Mouse (Mus musculus) cerebellum, postnatal 36 days (tissue): ENCODE measurements around the gene Cpn1.
"Not testable (repeated sequence)": the region's sequence is repeated elsewhere in the genome, so short reads cannot be mapped to it uniquely, and the experiment has no call there.

Source experiments
- DNase-seq, 2 experiments: peaks; one replicate each; pipeline ENCODE4 v3.0.0; 2021 to 2022; ENCODE audit warnings: mixed read lengths in 2 of 2

The Cpn1 gene

DNA sequence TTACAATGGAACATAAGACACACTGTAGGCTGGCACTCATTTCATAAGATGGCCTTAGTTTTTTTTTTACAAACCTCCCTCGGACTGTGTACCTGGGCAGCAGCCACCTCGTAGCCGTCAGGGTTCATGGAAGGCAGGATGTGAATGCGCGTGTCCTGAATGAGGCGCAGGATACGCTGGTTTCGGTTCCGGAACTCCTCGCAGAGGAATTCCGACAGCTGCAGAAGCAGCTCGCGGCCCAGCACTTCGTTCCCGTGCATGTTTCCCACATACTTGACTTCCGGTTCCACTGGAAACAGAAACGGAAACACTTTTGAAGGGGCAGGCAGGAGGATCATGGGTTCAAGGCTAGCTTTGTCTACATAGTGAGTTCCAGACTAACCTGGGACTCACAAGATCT lies 5.6 kb downstream of the Cpn1 start:
- no peak for DNase-seq

DNA sequence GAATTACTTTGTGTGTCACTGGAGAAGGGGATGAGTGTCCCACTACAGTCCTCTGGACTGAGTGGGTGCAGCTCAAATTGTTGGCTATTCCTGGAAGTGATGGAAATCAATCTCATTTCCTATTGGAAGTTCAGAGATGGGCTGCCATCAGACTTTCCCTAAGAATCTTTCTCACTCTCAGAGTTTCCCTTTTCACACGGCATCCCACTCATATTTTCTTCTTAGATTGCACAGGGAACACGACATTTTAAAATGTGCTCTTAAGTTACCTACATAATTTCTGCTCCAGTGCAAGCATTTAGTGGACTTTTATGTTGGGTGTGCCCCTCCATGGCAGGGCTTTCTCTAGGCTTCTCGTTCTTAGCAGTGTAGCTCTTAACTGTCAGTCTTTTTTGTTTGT lies 8.6 kb downstream of the Cpn1 start:
- DNase-seq: no peak

GRCm38 (mm10) chr19:43976661-43977060 lies 9.7 kb downstream of the Cpn1 start:
- no peak for DNase-seq

DNA sequence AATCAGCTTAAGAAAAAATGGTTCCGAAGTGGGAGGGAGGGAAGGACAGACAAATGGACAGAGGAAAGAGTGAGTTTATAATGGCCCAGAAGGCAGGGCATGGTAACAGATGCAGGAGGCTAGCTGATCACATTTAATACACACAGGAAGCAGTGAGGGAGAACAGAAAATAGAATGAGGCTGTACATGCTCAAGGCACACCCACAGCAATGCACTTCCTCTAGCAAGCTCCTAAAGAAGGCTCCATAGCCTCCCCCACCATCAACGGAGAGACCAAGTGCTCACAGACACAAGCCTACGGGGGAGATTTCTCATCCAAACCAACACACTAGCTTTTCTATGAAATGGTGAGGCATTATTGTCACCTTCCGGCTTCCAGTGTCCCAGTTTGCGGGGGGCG lies 12.1 kb downstream of the Cpn1 start:
- DNase-seq: no peak

DNA sequence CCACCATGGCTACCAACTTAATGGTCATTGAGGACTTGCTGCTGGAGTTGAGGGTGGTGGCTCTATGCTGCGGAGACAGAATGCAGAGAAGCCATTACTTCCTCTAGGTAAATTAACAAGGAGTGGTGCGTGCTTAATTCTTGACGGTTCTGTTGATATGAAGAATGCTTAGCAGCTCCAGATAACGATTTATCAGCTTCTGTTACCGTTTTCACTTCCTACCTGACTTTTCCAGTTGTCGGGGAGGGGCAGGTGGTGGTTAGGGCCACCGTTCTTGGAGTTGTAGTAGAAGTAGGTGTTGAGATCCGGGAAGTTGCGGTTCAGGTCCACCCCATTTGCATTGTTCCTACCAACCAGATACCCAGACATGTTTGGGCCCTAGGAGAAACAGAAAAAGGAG lies 12.6 kb downstream of the Cpn1 start:
- no peak for DNase-seq

DNA sequence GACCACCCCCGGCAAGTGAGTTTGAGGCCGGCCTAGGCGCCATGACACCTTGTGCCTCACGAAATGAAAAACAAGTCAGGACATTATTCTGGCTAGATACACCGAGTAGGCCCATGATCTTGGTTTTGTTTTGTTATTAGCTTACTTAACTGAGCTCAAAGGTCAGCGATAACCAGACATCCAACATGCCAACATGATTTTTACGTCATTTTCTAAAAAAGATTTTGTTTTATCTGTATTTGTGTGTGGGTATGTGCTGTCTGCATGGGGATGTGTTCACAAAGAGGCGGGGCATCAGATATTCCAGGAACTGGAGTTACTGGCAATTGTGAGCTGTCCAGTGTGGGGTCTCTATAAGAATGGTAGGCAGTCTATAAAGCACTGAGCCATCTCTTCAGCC lies 14.2 kb downstream of the Cpn1 start:
- no peak for DNase-seq

DNA sequence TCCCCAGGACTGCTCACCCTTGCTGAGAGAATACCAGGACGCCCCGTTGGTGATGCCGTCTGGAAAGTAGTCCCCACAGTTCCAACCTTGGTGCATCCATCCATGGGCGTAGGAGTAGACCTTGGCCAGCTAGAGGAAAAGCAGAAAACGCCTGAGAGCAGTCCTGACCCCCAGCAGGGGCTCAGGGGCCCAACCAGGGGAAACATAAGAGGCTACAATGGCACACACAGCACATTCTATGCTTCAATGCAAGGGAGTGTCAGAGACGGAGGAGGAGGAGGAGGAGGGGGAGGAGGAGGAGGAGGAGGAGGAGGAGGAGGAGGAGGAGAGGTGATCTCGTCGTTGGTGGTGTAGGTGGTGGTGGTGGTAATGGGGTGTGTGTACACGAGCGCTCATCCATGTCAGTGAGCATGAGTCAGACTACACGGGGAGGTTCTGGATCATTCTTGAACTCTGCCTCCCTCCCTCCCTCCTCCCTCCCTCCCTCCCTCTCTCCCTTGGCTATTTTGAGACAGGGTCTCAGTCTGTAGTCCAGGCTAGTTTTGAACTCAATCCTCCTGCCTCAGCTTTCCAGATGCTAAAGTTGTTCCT lies 17.8 kb downstream of the Cpn1 start:
- DNase-seq: no peak

- no peak for DNase-seq
Observed at GRCm38 (mm10) chr19:43966481-43966880, 19.9 kb downstream of the Cpn1 start.

DNA sequence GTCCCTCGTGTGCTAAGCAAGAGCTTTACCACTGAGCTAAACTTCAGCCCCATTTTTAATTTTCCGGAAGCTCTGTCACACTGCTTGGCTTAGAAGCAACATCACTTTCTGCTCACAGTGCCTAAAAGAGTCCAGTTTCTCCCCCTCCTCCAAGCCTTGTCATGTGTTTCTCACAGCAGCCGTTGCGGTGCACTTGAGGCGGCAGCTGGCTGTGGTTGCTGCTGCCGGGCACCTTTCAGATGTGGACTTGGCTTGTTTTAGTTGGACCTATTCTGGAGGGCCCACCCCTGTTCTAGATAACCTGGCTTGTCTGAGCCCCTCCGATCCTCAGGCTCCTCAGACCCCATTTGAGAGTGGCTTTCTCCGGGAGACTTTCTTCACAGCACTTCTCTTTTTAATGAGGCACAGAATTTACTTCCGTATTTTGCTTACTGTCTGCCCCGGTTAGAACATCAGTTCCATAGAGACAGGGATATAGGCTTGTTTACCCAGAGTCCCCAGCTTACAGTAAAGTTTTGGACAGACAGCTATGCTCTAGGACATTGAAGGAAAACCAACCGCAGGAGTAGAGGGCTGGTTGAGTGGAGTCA lies 20.8 kb downstream of the Cpn1 start:
- DNase-seq: no peak

- DNase-seq: no peak
Observed at GRCm38 (mm10) chr19:43962795-43963194, 23.6 kb downstream of the Cpn1 start.

GRCm38 (mm10) chr19:43961185-43961584 lies 25.2 kb downstream of the Cpn1 start:
- DNase-seq: no peak

- no peak for DNase-seq
Observed at GRCm38 (mm10) chr19:43960014-43960413, 26.3 kb downstream of the Cpn1 start.

DNA sequence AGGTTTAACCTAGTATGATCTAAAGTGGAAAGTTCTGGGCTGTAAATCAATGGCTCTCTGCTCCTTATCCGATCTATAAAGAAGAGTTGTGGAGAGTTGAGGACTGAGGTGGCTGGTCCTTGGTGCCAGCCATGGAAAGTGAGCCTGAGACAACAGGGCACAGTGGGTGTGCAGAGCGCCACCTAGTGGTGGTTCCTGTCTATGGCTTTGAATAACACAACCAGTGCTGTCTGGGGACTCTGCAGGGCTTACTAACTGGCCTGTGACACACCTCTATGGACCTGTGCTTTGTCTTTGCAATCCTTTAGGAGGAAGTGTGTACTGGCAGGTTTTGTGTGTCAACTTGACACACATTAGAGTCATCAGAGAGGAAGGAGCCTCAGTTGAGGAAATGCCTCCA lies 27.2 kb downstream of the Cpn1 start:
- DNase-seq: peak; percentile 66 to 74

GRCm38 (mm10) chr19:43957881-43958280 lies 28.5 kb downstream of the Cpn1 start:
- no peak for DNase-seq

GRCm38 (mm10) chr19:43957402-43957801 lies 29.0 kb downstream of the Cpn1 start:
- DNase-seq: no peak

DNA sequence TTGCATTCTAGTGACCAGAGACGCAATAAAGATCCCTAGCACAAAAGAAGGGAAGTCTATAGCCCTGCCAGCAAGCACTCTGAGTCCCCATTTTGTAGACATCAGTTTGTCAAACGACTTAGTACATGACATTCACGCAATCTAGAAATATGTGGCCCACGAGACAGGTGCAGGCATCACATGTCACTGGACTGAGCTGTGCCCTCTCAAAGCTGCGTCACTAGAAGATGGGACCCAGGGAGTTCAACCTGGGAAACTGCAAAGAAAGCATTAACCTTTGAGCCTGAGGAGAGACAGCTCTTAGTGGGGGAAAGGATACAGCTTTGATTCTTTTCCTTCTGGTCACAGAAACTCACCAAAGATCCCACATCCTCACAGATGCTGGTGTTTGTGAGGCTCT lies 31.1 kb downstream of the Cpn1 start:
- DNase-seq: no peak

- DNase-seq: no peak
Observed at GRCm38 (mm10) chr19:43954864-43955263, 31.5 kb downstream of the Cpn1 start.

DNA sequence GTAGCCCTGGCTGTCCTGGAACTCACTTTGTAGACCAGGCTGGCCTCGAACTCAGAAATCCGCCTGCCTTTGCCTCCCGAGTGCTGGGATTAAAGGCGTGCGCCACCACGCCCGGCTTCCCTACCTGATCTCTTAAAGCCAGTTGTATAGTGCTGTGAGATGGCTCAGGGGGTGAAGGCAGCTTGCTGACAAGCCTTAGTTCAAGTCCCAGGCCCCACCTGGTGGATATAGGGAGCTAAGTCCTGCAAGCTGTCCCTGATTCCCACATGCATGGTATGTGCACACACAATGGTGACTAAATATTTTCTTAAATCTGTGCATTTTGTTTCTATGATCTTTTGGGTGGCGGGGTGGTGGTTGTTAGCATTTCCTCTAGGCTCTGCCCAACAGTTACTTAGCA lies 33.4 kb downstream of the Cpn1 start:
- not testable (repeated sequence) for DNase-seq

GRCm38 (mm10) chr19:43949111-43949810 lies 37.1 kb downstream of the Cpn1 start:
- DNase-seq: no peak

DNA sequence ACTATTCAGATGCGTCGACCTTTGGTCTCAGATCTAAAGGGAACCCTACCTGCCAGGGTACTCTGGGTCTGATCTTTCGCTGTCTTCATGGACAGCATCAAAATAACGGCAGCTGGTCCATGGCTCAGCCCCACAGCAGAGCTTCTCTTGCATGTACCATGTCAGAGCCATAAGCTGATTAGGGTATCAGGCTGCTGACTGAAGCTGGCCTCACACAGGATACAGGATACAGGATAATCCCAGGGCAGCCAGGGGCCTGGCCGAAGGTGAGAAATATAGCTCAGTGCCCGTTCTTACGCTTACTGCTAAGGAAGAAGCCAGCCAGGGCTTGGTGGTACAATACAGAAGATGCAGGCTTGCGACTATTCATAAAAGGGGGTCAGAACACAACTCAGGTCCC lies 41.8 kb downstream of the Cpn1 start:
- DNase-seq: no peak

DNA sequence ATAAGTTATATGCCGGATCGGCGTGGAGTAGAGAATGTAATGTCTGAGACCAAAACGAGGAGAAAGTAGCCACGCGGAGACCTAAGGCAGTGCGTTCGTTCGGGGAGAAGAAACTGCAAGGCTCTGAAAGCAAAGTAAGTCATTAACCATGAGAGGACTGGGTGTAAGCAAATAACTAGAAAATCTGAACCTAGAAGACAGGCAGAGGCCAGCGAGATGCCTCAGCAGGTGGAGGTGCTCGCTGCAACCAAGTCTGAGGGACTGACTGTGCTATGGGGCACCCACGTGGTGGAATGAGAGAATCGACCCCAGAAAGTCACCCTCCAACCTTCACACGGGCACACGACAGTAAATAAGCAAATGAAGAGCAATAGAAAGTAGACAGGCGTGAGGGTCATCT lies 43.3 kb downstream of the Cpn1 start:
- DNase-seq: no peak

GRCm38 (mm10) chr19:43939769-43940689 lies 46.3 kb downstream of the Cpn1 start, which contains the start of gene Dnmbp:
TSS of gene Dnmbp (minus strand) at chr19:43940191.
- DNase-seq: peak; percentile 78 to 89

- peak in 1 of 2 experiments; percentile 37 for DNase-seq
Observed at GRCm38 (mm10) chr19:43939171-43939768, 47.1 kb downstream of the Cpn1 start.
